Mouse (Mus musculus): Measurements from ENCODE around the gene Cdh8.
"Not testable (repeated sequence)": the region's sequence is repeated elsewhere in the genome, so short reads cannot be mapped to it uniquely, and the experiment has no call there.

The Cdh8 gene

DNA sequence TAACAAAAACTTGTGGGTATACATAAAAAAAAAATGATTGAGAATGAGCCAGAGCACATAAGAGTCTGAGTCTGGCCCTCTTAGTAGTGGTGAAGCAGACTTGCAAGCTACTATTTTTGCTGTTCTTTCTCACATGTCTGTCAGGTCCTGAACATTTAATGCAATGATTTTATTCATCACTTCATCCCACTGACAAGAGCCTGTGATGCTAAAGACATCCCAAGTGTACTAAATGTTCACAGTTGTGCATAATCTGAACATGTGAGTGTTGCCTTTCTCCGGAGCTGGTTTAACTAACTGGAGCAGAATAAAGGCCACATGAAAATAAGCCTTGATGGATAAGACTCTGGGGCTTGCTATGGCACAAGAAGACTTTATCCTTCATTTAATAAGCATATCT lies 131.2 kb downstream of the Cdh8 start:
- no peak for DNase-seq (ENCODE audit: low spot score in 2 of 2)

DNA sequence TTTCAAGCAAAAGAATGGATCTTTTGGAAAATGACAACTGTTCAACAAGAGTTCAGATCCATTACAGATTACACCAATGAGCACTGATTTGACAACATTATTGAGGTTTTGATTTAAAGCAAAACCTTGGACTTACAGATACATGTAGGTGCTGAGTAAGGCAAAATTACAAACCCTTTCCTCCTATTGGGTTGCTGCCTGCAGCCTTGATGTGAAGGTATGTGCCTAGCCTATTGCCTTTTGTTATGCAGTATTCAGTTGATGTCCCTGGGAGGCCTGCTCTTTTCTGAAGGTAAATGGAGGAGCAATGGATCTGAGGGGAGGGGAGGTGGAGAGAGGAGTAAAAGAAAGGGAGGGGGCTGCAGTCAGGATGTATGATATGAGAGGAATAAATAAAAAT lies 135.9 kb downstream of the Cdh8 start:
- no peak for DNase-seq (ENCODE audit: low spot score in 2 of 2)

DNA sequence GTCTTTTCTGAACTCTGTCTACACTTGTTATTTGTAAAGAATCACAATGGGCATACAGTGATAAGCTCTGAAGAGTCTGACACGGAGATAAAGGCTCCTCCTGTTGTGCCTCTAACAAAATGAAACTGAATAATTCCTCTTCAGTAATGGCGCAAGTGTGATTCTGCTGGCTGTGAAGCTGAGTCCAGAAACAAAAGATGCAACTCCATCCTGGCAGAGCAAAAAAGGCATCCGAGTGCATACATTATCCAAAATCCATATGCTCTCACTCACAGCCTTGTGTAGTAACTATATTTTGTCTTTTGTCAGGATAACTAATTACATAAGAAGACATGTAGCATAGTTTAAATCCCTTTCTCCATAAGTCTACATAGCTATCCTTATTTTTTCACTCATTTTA lies 149.1 kb downstream of the Cdh8 start:
- no peak for DNase-seq (ENCODE audit: low spot score in 2 of 2)

DNA sequence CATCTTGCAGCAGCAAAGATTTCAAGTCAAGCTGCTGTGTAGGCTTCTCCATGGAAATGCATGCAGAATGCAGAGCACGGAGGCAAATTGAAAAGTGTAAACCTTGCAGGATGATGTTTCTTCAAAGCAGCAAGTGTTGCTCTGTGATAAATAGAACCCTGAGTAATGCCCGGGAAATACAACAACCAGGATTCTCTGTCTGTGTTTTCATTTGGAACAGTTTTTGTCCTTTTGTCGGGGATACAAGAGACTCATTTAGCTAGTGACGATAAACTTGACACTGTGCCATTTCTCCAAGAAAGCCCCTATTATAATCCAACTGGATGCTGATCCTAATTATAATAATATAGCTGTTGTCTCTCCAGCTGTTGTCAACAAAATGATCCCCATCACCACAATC lies 181.9 kb downstream of the Cdh8 start:
- DNase-seq (ENCODE audit: low spot score in 2 of 2) = no peak

DNA sequence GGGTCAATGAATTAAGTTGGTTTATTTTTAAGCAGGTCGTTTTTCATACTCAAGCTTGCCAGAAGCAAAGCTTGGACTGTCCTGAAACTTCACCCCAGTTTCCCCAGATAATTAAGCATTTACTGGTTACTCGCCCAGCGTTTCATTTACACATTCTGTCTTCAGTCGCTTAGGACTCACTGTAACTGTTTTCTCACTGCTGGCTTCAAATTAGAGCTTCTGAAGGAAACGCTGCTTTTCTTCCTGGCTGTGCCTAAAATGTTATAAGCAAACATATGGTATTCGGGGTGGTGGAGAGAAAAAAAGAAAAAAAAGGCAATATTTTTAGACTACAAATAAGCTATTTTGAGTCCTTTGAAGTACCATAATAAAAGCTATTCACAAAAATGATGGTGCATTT lies 192.6 kb downstream of the Cdh8 start:
- DNase-seq (ENCODE audit: low spot score in 2 of 2) = no peak

DNA sequence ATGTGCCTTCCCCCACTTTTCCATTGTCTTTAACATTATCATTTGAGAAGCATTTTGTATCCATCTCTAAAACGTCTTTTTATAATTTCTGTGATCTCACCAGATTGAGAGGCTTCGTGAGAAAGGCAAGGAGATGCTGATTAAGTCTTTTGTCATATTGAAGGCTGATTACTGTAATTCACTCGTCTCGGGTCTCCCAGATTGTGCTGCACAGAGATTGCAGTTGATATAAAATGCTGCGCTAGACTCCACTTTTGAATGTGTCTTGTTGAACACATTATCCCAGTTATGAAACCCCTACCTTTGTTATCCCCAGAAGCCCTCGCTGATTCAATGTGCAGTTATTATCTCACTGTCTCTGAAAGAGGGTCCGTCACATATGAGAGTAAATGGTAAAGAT lies 211.1 kb downstream of the Cdh8 start:
- no peak for DNase-seq (ENCODE audit: low spot score in 2 of 2)

DNA sequence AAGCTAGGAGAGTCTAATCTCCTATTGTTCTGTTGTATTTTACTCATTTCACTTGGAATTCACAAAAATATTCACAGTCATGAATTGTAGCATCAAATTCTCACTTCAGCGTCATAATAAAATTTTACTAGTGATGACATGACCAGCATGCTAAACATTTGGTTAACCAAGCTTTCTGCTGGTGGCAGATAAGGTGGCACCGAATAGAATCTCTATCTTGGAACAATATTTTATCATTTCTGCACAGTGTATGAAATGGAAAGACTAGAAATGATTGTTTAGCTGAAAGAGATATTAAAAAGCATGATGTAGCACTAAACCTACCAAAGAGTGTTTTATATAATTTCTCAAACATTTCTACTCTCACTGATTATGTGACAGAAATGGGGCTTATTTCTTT lies 225.6 kb downstream of the Cdh8 start:
- DNase-seq (ENCODE audit: low spot score in 2 of 2) = no peak

DNA sequence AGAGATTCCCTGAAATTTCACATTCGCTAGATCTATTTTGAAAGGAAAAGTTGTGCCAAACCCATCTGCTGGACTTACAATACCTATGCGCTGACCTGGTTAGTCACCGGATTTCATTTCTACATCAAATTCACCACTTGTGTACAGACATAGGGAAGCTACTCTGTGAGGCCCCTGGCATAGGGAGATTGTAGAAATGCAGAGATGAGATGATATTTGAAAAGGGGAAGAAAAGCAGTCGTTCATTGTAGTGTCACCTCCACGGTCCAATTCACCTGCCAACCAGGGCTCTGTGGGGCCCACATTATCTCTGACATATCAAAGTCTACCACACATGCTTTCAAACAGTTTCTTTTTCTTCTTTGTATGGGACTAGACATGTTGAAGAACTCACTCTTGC lies 229.4 kb downstream of the Cdh8 start:
- DNase-seq (ENCODE audit: low spot score in 2 of 2) = no peak

DNA sequence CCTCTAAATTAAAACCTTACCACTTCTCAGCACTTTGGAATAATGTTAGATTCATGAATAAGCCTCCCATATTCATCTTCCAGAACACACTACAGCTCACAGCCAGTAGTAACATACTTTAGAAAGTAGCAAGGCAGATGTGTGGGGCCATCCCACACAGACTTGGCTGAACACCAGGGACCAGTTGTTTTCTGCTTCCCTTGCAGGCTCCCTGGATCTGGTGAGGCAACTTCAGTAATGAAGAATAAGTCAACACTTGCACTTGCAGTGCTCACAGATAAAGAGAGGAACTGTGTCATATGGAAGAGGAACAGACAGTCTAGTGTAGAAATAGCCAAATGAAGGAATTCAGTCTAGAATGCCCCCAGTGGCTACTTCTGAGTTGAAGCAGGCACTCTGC lies 232.1 kb downstream of the Cdh8 start:
- DNase-seq (ENCODE audit: low spot score in 2 of 2) = no peak

DNA sequence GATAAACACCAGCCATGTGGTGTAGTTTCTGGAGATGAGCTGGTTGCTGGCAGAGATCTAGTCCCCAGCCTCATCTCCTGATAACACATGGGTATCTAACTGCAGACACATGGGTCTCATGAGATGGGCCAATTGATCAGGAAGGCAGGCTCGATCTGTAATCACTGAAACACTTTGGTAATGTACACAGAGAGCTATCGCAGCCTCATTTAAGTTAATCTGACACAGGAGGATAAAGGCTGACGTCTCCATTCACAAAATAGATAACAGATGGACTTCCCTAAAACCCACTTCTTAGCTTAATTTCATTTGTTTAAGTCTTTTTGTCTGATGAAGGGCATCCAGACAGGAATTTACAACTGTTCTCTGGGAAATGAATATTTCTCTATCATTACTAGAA lies 249.3 kb downstream of the Cdh8 start:
- no peak for DNase-seq (ENCODE audit: low spot score in 2 of 2)

DNA sequence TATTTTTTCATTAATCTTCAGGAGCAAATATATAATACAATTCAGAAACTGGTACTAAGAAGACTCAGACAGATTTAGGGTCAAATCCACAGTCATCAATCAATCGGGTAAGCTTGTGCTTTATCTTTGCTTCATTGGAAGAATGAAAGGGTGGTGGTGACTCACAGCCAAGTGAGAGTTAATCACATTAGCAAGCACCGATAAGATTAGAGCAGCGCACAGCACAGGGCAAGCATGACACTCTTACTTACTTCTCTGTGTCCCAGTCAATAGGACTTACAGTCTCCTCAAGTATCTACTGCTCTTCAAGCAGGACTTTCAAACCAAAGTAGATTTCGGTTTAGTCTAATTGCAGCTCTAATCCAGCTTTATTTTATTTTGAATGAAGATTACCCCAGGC lies 254.6 kb downstream of the Cdh8 start:
- no peak for DNase-seq (ENCODE audit: low spot score in 2 of 2)

DNA sequence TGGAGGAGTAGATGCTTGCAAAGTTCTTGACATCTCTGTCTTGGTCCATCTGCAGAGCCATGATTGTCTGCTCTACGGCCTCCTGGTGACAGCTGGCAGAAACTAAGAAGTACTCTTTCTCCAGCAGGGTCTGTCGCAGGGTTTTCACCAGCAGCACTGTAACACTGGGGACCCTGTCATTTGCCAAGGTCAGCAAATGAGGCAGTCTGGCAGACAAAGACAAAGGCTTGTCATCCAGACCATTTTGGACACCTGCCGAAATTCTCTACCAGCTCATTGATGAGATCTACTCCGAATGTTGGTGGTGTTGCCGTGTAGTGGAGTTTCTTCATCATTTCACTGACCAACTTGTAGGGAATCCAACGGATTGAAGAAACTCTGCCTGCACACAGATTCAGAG lies 270.8 kb downstream of the Cdh8 start:
- no peak for DNase-seq (ENCODE audit: low spot score in 2 of 2)

DNA sequence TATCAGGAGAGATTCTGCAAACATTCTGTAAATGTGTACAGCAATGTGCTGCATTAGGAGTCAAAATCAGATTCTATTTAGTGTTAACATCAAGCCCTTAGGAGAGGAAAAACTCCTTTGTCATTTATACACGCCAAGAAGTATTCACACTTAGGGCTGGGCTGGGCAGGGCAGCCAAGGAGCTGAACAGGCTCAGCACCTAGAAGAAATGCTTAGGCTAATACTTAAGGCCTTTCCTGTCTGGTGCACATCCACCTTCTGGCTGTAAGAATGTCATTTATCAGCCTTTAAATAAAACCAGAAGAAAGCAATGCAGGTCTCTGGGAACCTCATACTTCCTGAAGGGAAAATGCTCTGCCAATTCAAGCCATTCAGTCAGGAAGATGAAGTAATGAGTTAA lies 271.5 kb downstream of the Cdh8 start:
- not testable (repeated sequence) for DNase-seq (ENCODE audit: low spot score in 2 of 2)

DNA sequence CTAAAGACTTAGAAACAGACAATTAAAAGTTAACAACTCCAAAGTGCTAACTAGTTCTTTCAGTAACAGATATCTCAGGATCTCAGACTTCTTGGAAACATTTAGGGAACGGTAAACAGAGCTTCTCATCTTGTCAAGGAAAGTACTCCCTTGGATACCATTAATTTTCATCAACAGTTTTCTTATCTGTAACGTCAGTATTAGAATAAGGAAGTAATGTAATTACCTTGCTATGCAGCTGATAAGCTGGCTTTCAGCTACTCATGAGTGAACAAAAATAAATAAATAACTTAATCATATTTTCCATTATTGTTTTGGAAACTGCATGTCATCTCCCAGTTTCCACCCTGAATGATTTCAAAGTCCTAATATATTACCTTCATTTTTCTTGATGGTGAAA lies 317.8 kb downstream of the Cdh8 start:
- no peak for DNase-seq (ENCODE audit: low spot score in 2 of 2)

DNA sequence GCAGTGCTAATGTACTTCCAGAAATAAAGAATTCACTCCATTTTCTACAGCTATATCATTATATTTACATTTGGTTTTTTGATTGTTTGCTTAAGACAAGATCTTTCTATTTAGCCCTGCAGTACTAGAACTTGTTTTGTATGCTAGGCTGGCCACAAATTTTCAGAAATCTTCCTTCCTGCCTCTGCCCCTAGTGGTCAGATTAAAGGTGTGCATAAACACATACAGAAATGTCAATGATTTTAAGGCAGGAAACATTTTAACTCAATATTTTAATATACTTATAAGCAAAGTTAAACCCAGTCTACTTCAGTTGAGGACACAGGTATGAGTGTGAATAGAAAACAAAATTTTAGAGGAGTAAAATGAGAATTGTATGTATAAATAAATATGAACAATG lies 364.9 kb downstream of the Cdh8 start:
- DNase-seq (ENCODE audit: low spot score in 2 of 2) = no peak

DNA sequence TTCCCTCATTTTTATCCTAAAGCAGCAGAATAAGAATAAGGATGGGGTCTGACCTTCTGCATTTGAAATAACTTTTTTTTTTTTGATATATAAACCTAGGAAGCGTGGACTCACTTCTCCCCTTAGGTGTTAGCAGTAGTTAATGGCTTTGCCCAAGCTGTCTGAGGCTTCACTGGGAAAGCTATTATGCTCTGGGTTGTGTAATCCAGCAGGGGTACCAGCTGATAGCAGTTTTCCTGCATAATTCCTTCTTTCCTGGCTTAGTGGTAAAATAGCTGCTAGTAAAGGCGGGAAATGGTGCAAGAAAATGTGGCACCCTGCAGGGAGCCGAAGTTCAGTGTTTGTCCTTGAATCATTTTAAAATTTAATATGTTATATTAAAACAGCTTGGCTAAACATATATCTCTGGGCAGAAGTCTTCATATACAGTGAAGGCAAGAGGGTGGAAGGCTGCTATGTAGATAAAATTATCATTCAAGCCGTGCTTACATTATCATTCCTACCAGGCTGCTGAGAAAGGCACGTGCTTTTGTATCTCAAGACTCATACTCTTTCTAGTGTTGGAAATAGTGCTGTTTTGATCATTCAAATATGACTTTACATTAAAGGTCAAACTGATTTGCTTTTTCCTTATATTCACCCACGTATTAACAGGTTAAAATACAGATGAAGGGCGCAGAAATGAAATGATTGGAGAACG lies 367.5 kb downstream of the Cdh8 start:
- no peak for DNase-seq (ENCODE audit: low spot score in 2 of 2)

DNA sequence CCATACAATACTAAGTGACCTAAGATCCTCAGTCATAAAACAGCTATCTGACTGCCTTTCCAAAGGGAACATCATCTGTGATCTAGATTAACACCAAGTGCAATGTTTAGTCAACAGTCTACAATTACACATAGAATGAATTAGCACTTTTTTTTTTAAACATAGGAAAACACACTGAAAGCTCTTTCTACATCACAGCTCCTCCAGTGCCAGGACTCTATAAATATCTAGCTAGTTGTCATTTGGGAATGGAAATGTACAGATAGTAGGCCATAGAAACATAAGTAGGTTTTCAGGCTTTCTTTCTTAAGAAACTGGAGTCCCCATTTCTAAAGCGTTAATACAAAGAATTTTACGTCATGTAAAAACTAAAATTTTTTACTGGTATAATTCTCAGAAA lies 375.8 kb downstream of the Cdh8 start:
- DNase-seq (ENCODE audit: low spot score in 2 of 2) = no peak

DNA sequence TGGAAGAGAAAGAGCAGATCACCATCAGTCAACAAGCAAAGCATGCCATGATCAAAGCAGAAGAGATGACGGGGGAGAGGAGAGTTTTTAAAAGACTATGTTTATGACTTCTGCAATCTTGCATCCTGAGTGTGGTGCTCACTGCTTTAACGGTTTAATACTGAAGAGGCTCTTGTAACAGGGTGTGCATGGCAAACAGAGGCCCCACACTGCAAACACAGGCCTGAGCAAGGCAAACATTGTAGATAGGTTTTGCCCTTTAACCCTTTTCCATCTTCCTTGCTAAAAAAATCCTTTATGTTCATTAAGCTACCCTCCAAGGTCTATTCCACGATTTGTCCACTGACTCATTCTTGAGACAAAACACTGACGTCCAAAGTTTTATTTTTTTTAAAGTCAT lies 385.2 kb downstream of the Cdh8 start:
- DNase-seq (ENCODE audit: low spot score in 2 of 2) = no peak
